Mouse (Mus musculus): ENCODE data around the gene Lag3.

GRCm38 (mm10) chr6:124857840-124858530, 53.5 kb downstream of the Lag3 start:
- TF ChIP-seq CTCF (IDR thresholded peaks at IDR 0.05; ENCODE audit: low read depth, low read length): no peak
- no peak for TF ChIP-seq POLR2A (IDR thresholded peaks at IDR 0.05; ENCODE audit: borderline replicate concordance, low read depth, low read length)
